Mouse (Mus musculus) midbrain, embryonic 15.5 days (tissue): Measurements from ENCODE around the gene Frmd4a. TPM values are rescaled to one million over a fixed set of nuclear protein-coding genes. Genes with fewer than 3 reads are reported as not detected.
A peak's percentile ranks its signal among the peaks of the same experiment; 100 is the strongest.

Source experiments
- ATAC-seq: fragments of 200-750 bp; cut with Nextera tagmentation; replicated peaks from 2 replicates; pipeline ENCODE4 v1.8.0; 2017; ENCODE audit warnings: moderate TSS enrichment
- H3K27ac ChIP-seq: fragments of 300-500 bp; sonication (generic); 2 replicates; pipeline ENCODE4 v1.5.1; 2015; ENCODE audit warnings: mild to moderate bottlenecking, inconsistent platforms
- H3K27me3 ChIP-seq: fragments of 300-500 bp; sonication (generic); replicated peaks from 2 replicates; pipeline ENCODE4 v1.6.1; 2015; ENCODE audit warnings: inconsistent platforms
- H3K36me3 ChIP-seq: fragments of 300-500 bp; sonication (generic); replicated peaks from 2 replicates; pipeline ENCODE4 v1.6.1; 2015; ENCODE audit warnings: inconsistent platforms
- H3K4me1 ChIP-seq: fragments of 300-500 bp; sonication (generic); 2 replicates; pipeline ENCODE4 v1.6.1; 2015; ENCODE audit warnings: inconsistent platforms
- H3K4me2 ChIP-seq: fragments of 300-500 bp; sonication (generic); 2 replicates; pipeline ENCODE4 v1.6.1; 2015; ENCODE audit warnings: inconsistent platforms, mild to moderate bottlenecking, moderate library complexity
- H3K4me3 ChIP-seq: fragments of 300-500 bp; sonication (generic); 2 replicates; pipeline ENCODE4 v1.5.1; 2015; ENCODE audit warnings: mild to moderate bottlenecking, inconsistent platforms
- H3K9ac ChIP-seq: fragments of 300-500 bp; sonication (generic); 2 replicates; pipeline ENCODE4 v1.6.1; 2015; ENCODE audit warnings: mild to moderate bottlenecking, inconsistent platforms
- H3K9me3 ChIP-seq: fragments of 300-500 bp; sonication (generic); 2 replicates; pipeline ENCODE4 v1.6.1; 2016; ENCODE audit warnings: inconsistent platforms
- WGBS: fragments of 180-500 bp; shearing (Covaris S2); methylation state at CpG from one replicate; pipeline ENCODE4 v1.1.7; 2015; ENCODE audit warnings: mixed read lengths; 5-methylcytosine and 5-hydroxymethylcytosine counted together
- polyA plus RNA-seq: library from polyadenylated mRNA; unstranded; fragments of >200 nt; fragmentation: Nextera tagmentation; extraction: Ambion mirVana; gene quantifications from 2 replicates; pipeline ENCODE4 v1.2.1, GENCODE M21; 2015

Gene Frmd4a
- polyA plus RNA-seq, 1 experiment from 2014 or later: 62.7 TPM

- Histone ChIP-seq H3K9ac (no peak overlapping the region), H3K9me3 (no peaks in the 10 kb centered on the region), H3K27me3 (no peaks in the 10 kb centered on the region), H3K4me1 (0 out of 2 replicates have a peak, but pooled peaks cover 9% of the 10 kb centered on the region), H3K36me3 (peaks cover 8% of the 10 kb centered on the region; the same call in 1 of the 2 replicates), H3K27ac (no peak overlapping the region), H3K4me2 (no peak overlapping the region), H3K4me3 (no peak overlapping the region)
- ATAC-seq: no peak
- 94% methylated on average over 9 of the region's 9 CpGs for WGBS
Observed at GRCm38 (mm10) chr2:4566956-4567680, 549.6 kb downstream of the Frmd4a start.

DNA sequence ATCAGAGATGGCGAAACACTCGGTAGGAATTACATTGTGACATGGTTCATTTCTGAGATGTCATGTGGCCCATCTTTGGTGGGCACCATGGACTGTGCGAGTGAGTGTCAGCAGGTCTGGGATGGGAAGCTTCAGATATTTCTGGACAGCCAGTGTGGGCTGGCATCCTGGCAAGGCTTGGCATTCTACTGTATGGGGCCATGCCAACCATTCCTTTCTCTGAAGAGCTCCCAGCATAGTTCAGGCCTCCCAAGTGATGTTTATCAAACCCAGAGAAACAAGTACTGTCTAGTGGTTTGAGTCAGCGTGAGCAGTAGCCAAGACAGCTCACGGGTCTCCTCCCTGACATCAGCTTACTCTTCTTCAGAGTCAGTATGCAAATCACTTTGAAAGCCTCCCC, 551.5 kb downstream of the Frmd4a start:
- H3K9me3 ChIP-seq: no peaks in the 10 kb centered on the region
- no peak overlapping the region for H3K27ac ChIP-seq
- H3K27me3 ChIP-seq: no peaks in the 10 kb centered on the region
- ATAC-seq: no peak
- H3K9ac ChIP-seq: no peak overlapping the region
- 82% methylated on average over 5 of the region's 5 CpGs for WGBS
- no peak overlapping the region for H3K4me3 ChIP-seq
- H3K4me1 ChIP-seq: 0 out of 2 replicates have a peak, but pooled peaks cover 3% of the 10 kb centered on the region
- peaks cover 22% of the 10 kb centered on the region; the same call in 1 of the 2 replicates for H3K36me3 ChIP-seq
- H3K4me2 ChIP-seq: no peak overlapping the region

DNA sequence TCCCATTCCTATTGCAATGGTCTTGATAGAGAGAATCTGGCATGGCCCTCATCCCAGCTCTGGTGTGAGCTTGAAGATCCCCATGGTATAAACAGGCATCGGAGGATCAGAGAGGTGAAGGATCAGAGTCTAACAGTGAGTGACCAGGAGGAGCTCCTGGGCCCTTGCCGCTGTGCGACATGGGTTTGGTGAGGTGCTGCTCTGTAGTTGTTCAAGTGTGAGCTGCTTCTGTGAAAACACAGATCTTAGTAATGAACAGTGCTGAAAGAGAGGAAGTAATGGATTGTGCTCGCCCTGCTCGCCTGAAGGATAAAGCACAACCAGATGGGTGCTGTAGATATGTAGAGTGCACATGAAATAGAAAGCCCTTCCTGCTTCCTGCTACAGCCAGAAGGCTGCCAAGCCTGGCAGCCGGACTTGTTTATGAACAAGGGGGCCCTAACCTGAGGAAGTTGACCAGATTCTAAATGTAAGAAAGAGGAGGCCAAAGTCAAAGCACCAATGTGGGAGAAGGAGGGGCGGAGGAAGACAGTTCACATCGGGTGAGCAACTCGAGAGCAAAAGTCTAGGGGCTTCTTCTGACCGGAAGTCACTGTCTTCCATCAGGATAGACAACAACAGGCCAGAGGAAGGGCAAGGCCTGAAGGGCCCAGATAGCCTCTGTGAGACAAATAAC, 552.8 kb downstream of the Frmd4a start:
- H3K4me2 ChIP-seq: no peak overlapping the region
- 87% methylated on average over 10 of the region's 10 CpGs for WGBS
- no peak for ATAC-seq
- no peaks in the 10 kb centered on the region for H3K9me3 ChIP-seq
- H3K4me1 ChIP-seq: 0 out of 2 replicates have a peak, but pooled peaks cover 3% of the 10 kb centered on the region
- no peak overlapping the region for H3K9ac ChIP-seq
- no peaks in the 10 kb centered on the region for H3K27me3 ChIP-seq
- H3K27ac ChIP-seq: no peak overlapping the region
- H3K4me3 ChIP-seq: no peak overlapping the region
- H3K36me3 ChIP-seq: peaks cover 26% of the 10 kb centered on the region; the same call in 1 of the 2 replicates

- no peak overlapping the region for H3K4me3 ChIP-seq
- no peak overlapping the region for H3K4me2 ChIP-seq
- no peak for ATAC-seq
- H3K27me3 ChIP-seq: no peaks in the 10 kb centered on the region
- 0 out of 2 replicates have a peak, but pooled peaks cover 3% of the 10 kb centered on the region for H3K4me1 ChIP-seq
- H3K27ac ChIP-seq: no peak overlapping the region
- no peak overlapping the region for H3K9ac ChIP-seq
- H3K36me3 ChIP-seq: peaks cover 28% of the 10 kb centered on the region; the same call in 1 of the 2 replicates
- 85% methylated on average over 7 of the region's 7 CpGs for WGBS
- no peaks in the 10 kb centered on the region for H3K9me3 ChIP-seq
Observed at GRCm38 (mm10) chr2:4572498-4573263, 555.2 kb downstream of the Frmd4a start.

DNA sequence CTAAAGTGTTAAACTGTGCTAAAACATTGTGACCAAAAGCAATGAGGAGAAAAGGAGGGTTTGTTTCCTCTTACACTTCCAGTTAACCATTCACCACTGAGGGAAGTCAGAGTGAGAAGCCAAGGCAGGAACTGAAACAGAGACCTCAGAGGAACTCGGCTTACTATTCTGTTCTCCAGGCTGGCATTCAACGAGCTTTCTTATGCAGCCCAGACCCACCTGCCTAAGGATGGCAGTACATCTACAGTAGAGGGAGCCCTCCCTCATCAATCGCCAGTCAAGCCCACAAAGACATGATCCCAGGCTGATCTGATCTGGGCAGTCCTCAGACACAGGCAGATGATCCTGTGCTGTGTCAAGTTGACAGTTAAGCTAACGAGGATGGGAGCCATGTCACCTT, 555.9 kb downstream of the Frmd4a start:
- 65% methylated on average over 4 of the region's 4 CpGs for WGBS
- Histone ChIP-seq H3K27me3 (no peaks in the 10 kb centered on the region), H3K9ac (no peak overlapping the region), H3K36me3 (peaks cover 28% of the 10 kb centered on the region; the same call in 1 of the 2 replicates), H3K4me3 (no peak overlapping the region), H3K27ac (no peak overlapping the region), H3K4me2 (no peak overlapping the region), H3K9me3 (no peaks in the 10 kb centered on the region), H3K4me1 (0 out of 2 replicates have a peak, but pooled peaks cover 3% of the 10 kb centered on the region)
- no peak for ATAC-seq

GRCm38 (mm10) chr2:4574251-4574650, 556.7 kb downstream of the Frmd4a start:
- H3K36me3 ChIP-seq: peaks cover 28% of the 10 kb centered on the region; the same call in 1 of the 2 replicates
- 0 out of 2 replicates have a peak, but pooled peaks cover 3% of the 10 kb centered on the region for H3K4me1 ChIP-seq
- 85% methylated on average over 5 of the region's 5 CpGs for WGBS
- H3K9me3 ChIP-seq: no peaks in the 10 kb centered on the region
- no peak overlapping the region for H3K27ac ChIP-seq
- H3K9ac ChIP-seq: no peak overlapping the region
- H3K27me3 ChIP-seq: no peaks in the 10 kb centered on the region
- ATAC-seq: no peak
- no peak overlapping the region for H3K4me3 ChIP-seq
- H3K4me2 ChIP-seq: no peak overlapping the region

DNA sequence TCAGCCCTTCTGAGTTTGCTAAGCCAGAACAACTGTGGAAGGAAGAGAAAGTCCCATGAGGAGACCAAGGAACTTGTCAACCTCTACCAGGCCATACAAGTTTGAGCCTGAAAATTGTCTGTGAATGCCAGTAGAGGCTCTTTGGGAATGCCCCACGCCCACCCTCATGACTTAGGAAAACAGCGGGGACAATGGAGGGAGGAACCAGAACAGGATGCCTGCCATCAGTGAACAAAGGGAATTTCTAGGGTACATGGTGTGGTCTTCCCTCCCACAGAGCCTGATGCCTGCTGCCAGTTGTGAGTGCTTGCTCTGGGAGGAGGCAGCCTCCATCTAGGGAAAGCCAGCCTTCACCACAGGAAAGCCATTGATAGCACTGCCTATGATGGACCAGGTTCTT, 557.6 kb downstream of the Frmd4a start:
- Histone ChIP-seq H3K9ac (no peak overlapping the region), H3K4me2 (no peak overlapping the region), H3K4me3 (no peak overlapping the region), H3K27ac (no peak overlapping the region), H3K9me3 (no peaks in the 10 kb centered on the region), H3K27me3 (no peaks in the 10 kb centered on the region), H3K4me1 (0 out of 2 replicates have a peak, but pooled peaks cover 3% of the 10 kb centered on the region), H3K36me3 (peaks cover 28% of the 10 kb centered on the region; the same call in 1 of the 2 replicates)
- WGBS: 50% methylated on average over 2 of the region's 2 CpGs
- ATAC-seq: no peak

DNA sequence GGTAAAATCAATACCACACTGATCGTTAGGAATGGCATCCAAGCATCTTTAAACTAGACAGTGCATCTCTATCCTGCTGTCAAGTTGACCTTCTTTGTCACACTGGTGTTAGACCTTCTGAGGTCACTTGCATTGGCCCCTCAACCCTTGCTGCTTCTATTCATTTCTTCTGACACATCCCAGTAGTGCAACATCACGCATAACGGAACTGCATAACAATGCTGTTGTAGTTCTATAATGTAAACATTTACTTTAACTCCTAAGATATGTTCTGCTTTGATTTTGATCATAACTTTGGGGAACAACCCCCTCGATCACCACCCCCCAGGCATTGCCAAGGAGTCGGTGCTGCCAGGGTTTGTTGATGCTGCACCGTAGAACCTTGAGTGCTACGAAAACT, 558.5 kb downstream of the Frmd4a start:
- no peak for ATAC-seq
- Histone ChIP-seq H3K4me2 (no peak overlapping the region), H3K4me3 (no peak overlapping the region), H3K27ac (no peak overlapping the region), H3K4me1 (0 out of 2 replicates have a peak, but pooled peaks cover 3% of the 10 kb centered on the region), H3K9ac (no peak overlapping the region), H3K27me3 (no peaks in the 10 kb centered on the region), H3K9me3 (no peaks in the 10 kb centered on the region), H3K36me3 (peaks cover 28% of the 10 kb centered on the region; the same call in 1 of the 2 replicates)
- 89% methylated on average over 7 of the region's 7 CpGs for WGBS

GRCm38 (mm10) chr2:4578291-4578690, 560.8 kb downstream of the Frmd4a start:
- H3K4me2 ChIP-seq: no peak overlapping the region
- 87% methylated on average over 5 of the region's 5 CpGs for WGBS
- no peak for ATAC-seq
- H3K27ac ChIP-seq: no peak overlapping the region
- H3K27me3 ChIP-seq: no peaks in the 10 kb centered on the region
- no peak overlapping the region for H3K9ac ChIP-seq
- 0 out of 2 replicates have a peak, but pooled peaks cover 3% of the 10 kb centered on the region for H3K4me1 ChIP-seq
- peaks cover 14% of the 10 kb centered on the region; the same call in 1 of the 2 replicates for H3K36me3 ChIP-seq
- H3K4me3 ChIP-seq: no peak overlapping the region
- H3K9me3 ChIP-seq: no peaks in the 10 kb centered on the region

GRCm38 (mm10) chr2:4579357-4580068, 562.0 kb downstream of the Frmd4a start:
- no peak for ATAC-seq
- H3K4me2 ChIP-seq: no peak overlapping the region
- peaks cover 12% of the 10 kb centered on the region; the same call in 1 of the 2 replicates for H3K36me3 ChIP-seq
- WGBS: 78% methylated on average over 8 of the region's 8 CpGs
- 0 out of 2 replicates have a peak overlapping the region, but pooled peaks have one; percentile 8 for H3K27ac ChIP-seq
- H3K9ac ChIP-seq: no peak overlapping the region
- no peak overlapping the region for H3K4me3 ChIP-seq
- no peaks in the 10 kb centered on the region for H3K27me3 ChIP-seq
- no peaks in the 10 kb centered on the region for H3K9me3 ChIP-seq
- 0 out of 2 replicates have a peak, but pooled peaks cover 3% of the 10 kb centered on the region for H3K4me1 ChIP-seq

- WGBS: 78% methylated on average over 6 of the region's 6 CpGs
- H3K27ac ChIP-seq: no peak overlapping the region
- H3K4me3 ChIP-seq: no peak overlapping the region
- H3K27me3 ChIP-seq: no peaks in the 10 kb centered on the region
- H3K9ac ChIP-seq: no peak overlapping the region
- H3K4me1 ChIP-seq: 0 out of 2 replicates have a peak, but pooled peaks cover 2% of the 10 kb centered on the region
- ATAC-seq: no peak
- H3K36me3 ChIP-seq: 0 out of 2 replicates have a peak, but pooled peaks cover 5% of the 10 kb centered on the region
- H3K4me2 ChIP-seq: no peak overlapping the region
- H3K9me3 ChIP-seq: no peaks in the 10 kb centered on the region
Observed at GRCm38 (mm10) chr2:4580666-4581065, 563.1 kb downstream of the Frmd4a start.
